Mouse (Mus musculus) gastrocnemius, postnatal 4 days (tissue): ENCODE measurements around the gene Camkmt. TPM values are rescaled to one million over a fixed set of nuclear protein-coding genes. Genes with fewer than 3 reads are reported as not detected.

Experiments
- DNase-seq, 2 experiments: peaks; one replicate each; pipeline ENCODE4 v3.0.0; 2021 to 2022; ENCODE audit warnings: low spot score in 2 of 2, mixed read lengths in 2 of 2
- total RNA-seq, 2 experiments: library from RNA; stranded (reverse); gene quantifications; 2 replicates each; pipeline ENCODE4 v1.2.3; 2021

Gene Camkmt
- total RNA-seq, 2 experiments from 2014 or later: 4.8 to 5.2 TPM

GRCm38 (mm10) chr17:85454419-85454983 is 364.1 kb downstream of the Camkmt start:
- DNase-seq: no peak

- no peak for DNase-seq
These were observed 364.7 kb downstream of the Camkmt start for GRCm38 (mm10) chr17:85455063-85455462.

GRCm38 (mm10) chr17:85458075-85458474 is 367.7 kb downstream of the Camkmt start:
- no peak for DNase-seq

GRCm38 (mm10) chr17:85458589-85458988 is 368.2 kb downstream of the Camkmt start:
- DNase-seq: no peak

- DNase-seq: no peak
These were observed 371.2 kb downstream of the Camkmt start for GRCm38 (mm10) chr17:85461577-85461976.

- no peak for DNase-seq
These were observed 373.4 kb downstream of the Camkmt start for GRCm38 (mm10) chr17:85463497-85464392.

GRCm38 (mm10) chr17:85464466-85465411 is 374.4 kb downstream of the Camkmt start:
- DNase-seq: no peak

- no peak for DNase-seq
These were observed 379.4 kb downstream of the Camkmt start for GRCm38 (mm10) chr17:85469776-85470175.

- DNase-seq: no peak
These were observed 382.4 kb downstream of the Camkmt start for GRCm38 (mm10) chr17:85472687-85473202.

- no peak for DNase-seq
These were observed 382.9 kb downstream of the Camkmt start for GRCm38 (mm10) chr17:85473217-85473616.

GRCm38 (mm10) chr17:85473881-85474280 is 383.5 kb downstream of the Camkmt start:
- no peak for DNase-seq

GRCm38 (mm10) chr17:85481241-85481640 is 390.9 kb downstream of the Camkmt start:
- no peak for DNase-seq

GRCm38 (mm10) chr17:85483086-85483485 is 392.7 kb downstream of the Camkmt start:
- no peak for DNase-seq

- DNase-seq: no peak
These were observed 393.7 kb downstream of the Camkmt start for GRCm38 (mm10) chr17:85484015-85484414.

- no peak for DNase-seq
These were observed 394.2 kb downstream of the Camkmt start for GRCm38 (mm10) chr17:85484526-85484925.

- DNase-seq: no peak
These were observed 395.0 kb downstream of the Camkmt start for GRCm38 (mm10) chr17:85485065-85485945.

GRCm38 (mm10) chr17:85485946-85486533 is 395.7 kb downstream of the Camkmt start:
- no peak for DNase-seq

- DNase-seq: no peak
These were observed 396.5 kb downstream of the Camkmt start for GRCm38 (mm10) chr17:85486585-85487480.

GRCm38 (mm10) chr17:85487531-85487930 is 397.2 kb downstream of the Camkmt start:
- DNase-seq: no peak
